Mouse (Mus musculus) C2C12 (cell line): ENCODE results near the gene Tmigd1. TPM values are rescaled to one million over a fixed set of nuclear protein-coding genes. Genes with fewer than 3 reads are reported as not detected.
"Not testable (repeated sequence)": the region's sequence is repeated elsewhere in the genome, so short reads cannot be mapped to it uniquely, and the experiment has no call there.

ENCODE experiments used
- H3K27me3 ChIP-seq: one replicate; pipeline ENCODE4 v1.6.1; 2011; ENCODE audit not compliant: control insufficient read depth, insufficient read depth, insufficient read length
- H3K36me3 ChIP-seq: one replicate; pipeline ENCODE4 v1.6.1; 2011; ENCODE audit not compliant: control insufficient read depth, insufficient read depth
- H3K4me3 ChIP-seq: one replicate; pipeline ENCODE4 v1.5.1; 2011; ENCODE audit warnings: mild to moderate bottlenecking, control low read depth; ENCODE audit not compliant: poor library complexity, insufficient read depth, severe bottlenecking
- H3K79me2 ChIP-seq: one replicate; pipeline ENCODE4 v1.6.1; 2011; ENCODE audit not compliant: control insufficient read depth, insufficient read depth
- H3K79me3 ChIP-seq: one replicate; pipeline ENCODE4 v1.6.1; 2011; ENCODE audit warnings: low read depth, control low read depth
- H3ac ChIP-seq: one replicate; pipeline ENCODE3; 2011; ENCODE audit warnings: low read depth; ENCODE audit not compliant: control insufficient read depth, insufficient read length
- CEBPB ChIP-seq: IDR thresholded peaks from one replicate; pipeline ENCODE4 v1.6.1; 2011; ENCODE audit warnings: low read depth, mild to moderate bottlenecking, control low read depth, moderate library complexity
- CTCF ChIP-seq: IDR thresholded peaks from one replicate; pipeline ENCODE4 v1.5.1; 2011; ENCODE audit not compliant: control insufficient read depth, insufficient read depth, insufficient read length
- FOSL1 ChIP-seq: IDR thresholded peaks from one replicate; pipeline ENCODE4 v1.8.0; 2011; ENCODE audit warnings: mild to moderate bottlenecking, low read length; ENCODE audit not compliant: poor library complexity, insufficient read depth, severe bottlenecking
- MAX ChIP-seq: IDR thresholded peaks from one replicate; pipeline ENCODE4 v1.6.1; 2011; ENCODE audit warnings: mild to moderate bottlenecking, control low read depth
- MYOD1 ChIP-seq: IDR thresholded peaks from one replicate; pipeline ENCODE4 v1.6.1; 2011; ENCODE audit warnings: low read depth; ENCODE audit not compliant: control insufficient read depth, insufficient read length
- MYOG ChIP-seq: IDR thresholded peaks from one replicate; pipeline ENCODE4 v1.6.1; 2011; ENCODE audit not compliant: control insufficient read depth, insufficient read length; ENCODE audit errors: extremely low read depth
- USF1 ChIP-seq: IDR thresholded peaks from one replicate; pipeline ENCODE4 v1.6.1; 2011; ENCODE audit warnings: low read depth, mild to moderate bottlenecking, control low read depth, moderate library complexity
- polyA plus RNA-seq: library from polyadenylated mRNA; unstranded; fragments of >200 nt; fragmentation: generic; extraction: Trizol; gene quantifications from one replicate; pipeline ENCODE4 v1.2.1, GENCODE M21; 2012; ENCODE audit warnings: missing spikeins

The Tmigd1 gene
- polyA plus RNA-seq, 1 experiment: not detected

DNA sequence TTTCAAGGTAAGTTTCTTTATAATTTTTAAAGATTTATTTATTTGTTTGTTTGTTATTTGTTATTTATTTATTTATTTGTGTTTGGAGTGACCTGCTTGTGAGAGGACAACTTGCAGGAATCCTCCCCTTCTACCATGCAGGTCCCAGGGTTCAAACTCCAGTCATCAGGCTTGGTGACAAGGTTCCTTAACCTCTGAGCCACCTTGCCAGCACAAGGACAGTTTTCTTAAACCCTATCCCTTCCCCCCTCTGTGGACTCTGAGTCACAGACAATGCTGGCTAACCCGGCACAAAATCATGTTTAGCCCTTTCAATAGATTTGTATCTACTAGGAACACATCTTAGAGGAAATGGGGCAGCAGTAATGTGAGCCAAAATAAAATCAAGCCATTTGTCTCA lies 18.6 kb downstream of the Tmigd1 start:
- H3K79me2 ChIP-seq: no peaks in the 10 kb centered on the region
- H3ac ChIP-seq: no peak overlapping the region
- no peaks in the 10 kb centered on the region for H3K27me3 ChIP-seq
- TF ChIP-seq MAX (no peak), FOSL1 (no peak), CEBPB (no peak), USF1 (no peak), CTCF (no peak), MYOG (no peak), MYOD1 (no peak)
- no peaks in the 10 kb centered on the region for H3K79me3 ChIP-seq
- no peaks in the 10 kb centered on the region for H3K36me3 ChIP-seq
- H3K4me3 ChIP-seq: no peak overlapping the region

DNA sequence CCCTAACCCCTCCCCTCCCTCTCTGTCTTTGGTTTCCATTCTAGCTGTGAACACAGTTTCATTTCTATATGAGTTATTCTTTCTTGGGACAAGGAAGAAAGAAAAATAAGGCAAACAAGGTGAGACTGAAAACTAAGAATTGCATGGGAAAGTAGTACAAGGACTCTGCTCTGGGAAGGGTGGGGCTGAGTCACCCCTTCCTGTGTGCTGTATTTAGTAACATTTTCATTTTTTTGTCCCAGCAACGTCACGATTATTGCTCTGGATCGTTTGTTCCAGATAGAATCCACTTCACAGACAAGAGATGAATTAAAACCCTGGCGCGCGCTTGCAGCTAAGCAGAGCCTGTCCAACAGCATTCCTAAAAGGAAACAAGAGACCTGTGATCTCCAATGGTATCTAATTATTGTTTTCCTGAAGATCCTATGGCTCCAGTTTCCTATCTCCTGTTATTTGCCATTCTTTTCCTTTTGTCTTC lies 22.8 kb downstream of the Tmigd1 start, which contains the start of gene Blmh:
TSS of gene Blmh (plus strand) at position 51 of the 478 bp plus-strand sequence.
- Histone ChIP-seq H3K79me2 (no peaks in the 10 kb centered on the region), H3K36me3 (no peaks in the 10 kb centered on the region), H3K27me3 (no peaks in the 10 kb centered on the region), H3ac (no peak within 1 kb of the TSS), H3K79me3 (no peaks in the 10 kb centered on the region), H3K4me3 (no peak within 1 kb of the TSS)
- TF ChIP-seq MYOD1: no peak
- TF ChIP-seq USF1: no peak
- no peak for TF ChIP-seq FOSL1
- TF ChIP-seq CEBPB: no peak
- TF ChIP-seq MYOG: no peak
- no peak for TF ChIP-seq CTCF
- no peak for TF ChIP-seq MAX

DNA sequence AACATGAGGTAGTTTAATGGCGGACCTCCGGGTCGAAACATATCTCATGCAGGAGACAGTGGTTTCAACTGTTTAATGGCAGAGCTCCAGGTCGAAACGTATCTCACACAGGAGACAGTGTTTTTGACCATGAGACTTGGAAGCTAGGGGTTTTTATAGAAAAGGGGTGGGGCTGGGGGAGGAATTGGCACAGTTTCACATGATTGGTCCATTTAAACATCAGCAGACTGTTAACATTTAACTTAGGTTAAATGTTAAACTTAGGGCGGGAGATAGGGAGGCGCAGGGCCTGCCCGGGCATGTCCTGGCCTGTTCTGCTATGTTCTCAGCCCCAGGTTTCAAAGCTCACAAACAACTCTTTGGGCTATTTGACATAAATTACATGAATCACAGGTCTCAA lies 26.6 kb downstream of the Tmigd1 start:
- not testable (repeated sequence) for H3K79me3 ChIP-seq, H3K27me3 ChIP-seq, H3K4me3 ChIP-seq, H3K36me3 ChIP-seq, H3ac ChIP-seq, H3K79me2 ChIP-seq

DNA sequence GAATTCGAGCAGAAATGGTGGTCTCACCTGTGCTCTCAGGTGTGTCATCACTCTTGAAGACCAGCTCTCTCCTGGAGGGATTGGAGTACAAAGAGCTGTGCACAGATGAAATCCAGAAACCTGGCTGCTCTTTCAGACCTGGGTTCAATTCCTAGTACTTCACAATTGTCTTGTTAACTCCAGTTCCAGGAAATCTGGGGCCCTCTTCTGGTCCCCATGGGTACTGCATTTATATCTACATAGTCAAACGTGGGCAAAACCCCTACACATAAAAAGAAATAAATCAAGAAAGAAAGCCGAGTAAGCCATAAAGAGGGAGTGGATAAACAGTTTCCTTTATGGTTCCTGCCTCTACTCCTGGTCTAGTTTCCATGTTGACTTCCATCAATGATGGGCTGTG lies 31.2 kb downstream of the Tmigd1 start:
- Histone ChIP-seq H3K36me3 (no peaks in the 10 kb centered on the region), H3ac (no peak overlapping the region), H3K27me3 (peaks cover 16% of the 10 kb centered on the region), H3K4me3 (no peak overlapping the region), H3K79me3 (no peaks in the 10 kb centered on the region), H3K79me2 (no peaks in the 10 kb centered on the region)
- TF ChIP-seq MAX: no peak
- TF ChIP-seq FOSL1: no peak
- no peak for TF ChIP-seq CEBPB
- no peak for TF ChIP-seq CTCF
- no peak for TF ChIP-seq MYOG
- TF ChIP-seq MYOD1: no peak
- TF ChIP-seq USF1: no peak

DNA sequence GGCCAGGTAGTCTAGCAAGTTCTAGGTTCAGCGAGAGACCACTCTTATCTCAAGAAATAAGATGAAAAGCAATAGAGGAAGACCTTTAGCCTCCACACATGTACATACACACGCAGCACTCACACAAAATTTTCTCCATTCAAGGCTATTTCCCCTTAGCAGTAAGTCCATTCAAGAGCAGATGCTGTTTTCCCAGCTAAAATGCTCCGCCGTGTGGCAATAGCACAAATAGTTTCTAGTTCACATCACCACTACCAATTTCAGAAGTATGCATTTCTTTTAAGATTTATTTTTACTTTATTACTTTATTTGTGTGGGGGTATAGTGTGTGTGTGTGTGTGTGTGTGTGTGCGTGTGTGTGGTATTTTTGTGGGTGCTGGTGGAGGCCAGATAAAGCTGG lies 34.6 kb downstream of the Tmigd1 start:
- Histone ChIP-seq H3K27me3 (peaks cover 16% of the 10 kb centered on the region), H3K79me3 (no peaks in the 10 kb centered on the region), H3K4me3 (no peak overlapping the region), H3ac (no peak overlapping the region), H3K79me2 (no peaks in the 10 kb centered on the region), H3K36me3 (no peaks in the 10 kb centered on the region)
- no peak for TF ChIP-seq MYOG
- TF ChIP-seq FOSL1: no peak
- no peak for TF ChIP-seq MAX
- TF ChIP-seq MYOD1: no peak
- TF ChIP-seq CEBPB: no peak
- TF ChIP-seq USF1: no peak
- TF ChIP-seq CTCF: no peak

DNA sequence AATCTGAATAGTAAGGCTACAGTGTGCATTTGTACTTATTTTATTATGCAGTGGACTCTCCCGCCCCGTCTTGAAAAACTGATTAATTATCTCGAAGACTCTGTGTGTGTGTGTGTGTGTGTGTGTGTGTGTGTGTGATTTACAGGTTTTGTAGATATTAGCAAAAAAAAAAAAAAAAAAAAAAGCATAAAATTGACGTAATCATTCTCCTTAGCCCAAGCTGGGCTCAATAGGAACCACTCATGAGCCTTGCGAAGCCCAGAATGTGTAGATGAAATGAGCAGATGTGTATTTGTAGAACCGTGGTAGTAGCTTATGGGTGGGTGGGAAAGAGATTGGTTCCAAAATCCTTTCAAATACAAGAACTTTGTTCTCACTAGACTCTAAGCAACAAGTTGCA lies 42.9 kb downstream of the Tmigd1 start:
- Histone ChIP-seq H3K36me3 (peaks cover 26% of the 10 kb centered on the region), H3K27me3 (no peaks in the 10 kb centered on the region), H3K79me2 (peaks cover 47% of the 10 kb centered on the region), H3K4me3 (peak overlapping the region; percentile 67), H3ac (no peak overlapping the region), H3K79me3 (peaks cover 11% of the 10 kb centered on the region)
- TF ChIP-seq CTCF (no peak), CEBPB (no peak), MYOG (no peak)
